Mouse (Mus musculus): ENCODE measurements around the gene Boll.

DNA sequence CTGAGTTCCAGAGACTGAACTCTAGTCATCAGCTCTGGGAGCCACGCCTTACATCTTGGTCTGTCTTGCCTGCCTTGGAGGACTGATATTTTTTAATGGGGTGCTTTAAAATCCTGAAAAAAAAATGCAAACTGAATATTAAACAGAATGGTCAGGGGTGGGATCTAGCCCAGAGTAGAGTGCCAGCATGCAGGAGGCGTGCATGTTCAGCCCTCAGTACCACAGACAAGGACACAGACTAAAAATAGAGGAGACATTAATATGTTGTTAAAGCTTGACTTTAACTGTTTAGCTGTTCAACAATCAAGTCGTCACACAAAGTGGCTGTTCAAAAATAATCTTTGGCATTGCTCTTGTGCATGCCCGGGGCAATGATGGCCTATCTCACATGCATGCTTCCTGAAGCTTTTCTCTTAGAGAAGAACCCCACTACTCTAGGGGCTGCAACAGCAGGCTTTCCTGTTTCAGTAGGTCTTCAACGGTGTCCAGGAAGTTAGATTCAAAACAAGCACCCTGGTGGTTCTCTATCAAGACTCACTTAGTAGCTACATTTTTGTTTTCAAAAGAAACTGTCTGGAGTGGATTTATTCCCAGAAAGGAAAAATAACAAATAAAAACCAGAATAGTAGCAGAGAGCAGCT lies 154.6 kb downstream of the Boll start:
- no peak for TF ChIP-seq GATA1 (IDR thresholded peaks at IDR 0.05; ENCODE audit: borderline replicate concordance, low read length)
- no peak for TF ChIP-seq FLI1 (IDR thresholded peaks at IDR 0.05; ENCODE audit: low read length)
